Mouse (Mus musculus) bone marrow, adult 2 months (tissue): ENCODE data around the gene Cnga4.

Experiments used
- CTCF ChIP-seq: fragments of 200-500 bp; IDR thresholded peaks from 2 replicates; pipeline ENCODE4 v1.5.1; 2011; ENCODE audit warnings: low read length, control low read depth; ENCODE audit not compliant: control insufficient read depth, insufficient read depth
- POLR2A ChIP-seq: fragments of 200-500 bp; IDR thresholded peaks from 2 replicates; pipeline ENCODE4 v1.6.1; 2011; ENCODE audit warnings: low read depth, mild to moderate bottlenecking, control low read depth, low read length, borderline replicate concordance; ENCODE audit not compliant: control insufficient read depth

- TF ChIP-seq CTCF (no peak), POLR2A (no peak)
Observed at GRCm38 (mm10) chr7:105426051-105426450, 21.7 kb downstream of the Cnga4 start.
